Mouse (Mus musculus) cerebellum, adult 9-10 months (tissue): Measurements from ENCODE around the gene Pom121.
"Not testable (repeated sequence)": the region's sequence is repeated elsewhere in the genome, so short reads cannot be mapped to it uniquely, and the experiment has no call there.

ENCODE experiments used
- DNase-seq: peaks from one replicate; pipeline ENCODE4 v3.0.0; 2022

Gene Pom121

GRCm38 (mm10) chr5:135394004-135394823 lies at the start of gene Pom121:
Gene Pom121, minus strand, starts transcription at chr5:135394546.
- DNase-seq, result peak; percentile 75

- no peak for DNase-seq
Measured at GRCm38 (mm10) chr5:135442430-135442829, 48.1 kb upstream of the Pom121 start.

GRCm38 (mm10) chr5:135435039-135435438 lies 40.7 kb upstream of the Pom121 start:
- DNase-seq, result no peak

GRCm38 (mm10) chr5:135433861-135434260 lies 39.5 kb upstream of the Pom121 start:
- DNase-seq, result no peak

GRCm38 (mm10) chr5:135431111-135431510 lies 36.8 kb upstream of the Pom121 start:
- no peak for DNase-seq

- peak; percentile 8 for DNase-seq
Measured at GRCm38 (mm10) chr5:135428786-135429185, 34.4 kb upstream of the Pom121 start.

GRCm38 (mm10) chr5:135410266-135410665 lies 15.9 kb upstream of the Pom121 start:
- no peak for DNase-seq

GRCm38 (mm10) chr5:135408114-135408513 lies 13.8 kb upstream of the Pom121 start:
- no peak for DNase-seq

GRCm38 (mm10) chr5:135405437-135405836 lies 11.1 kb upstream of the Pom121 start:
- DNase-seq, result no peak

- DNase-seq, result no peak
Measured at GRCm38 (mm10) chr5:135404623-135405022, 10.3 kb upstream of the Pom121 start.

- peak; percentile 68 for DNase-seq
Measured at GRCm38 (mm10) chr5:135400244-135400643, 5.9 kb upstream of the Pom121 start.

- no peak for DNase-seq
Measured at GRCm38 (mm10) chr5:135399382-135399781, 5.0 kb upstream of the Pom121 start.

GRCm38 (mm10) chr5:135395826-135396225 lies 1.5 kb upstream of the Pom121 start:
- DNase-seq, result no peak

GRCm38 (mm10) chr5:135383771-135384170 lies 10.6 kb downstream of the Pom121 start:
- DNase-seq, result no peak

GRCm38 (mm10) chr5:135382746-135383145 lies 11.6 kb downstream of the Pom121 start:
- no peak for DNase-seq

- DNase-seq, result no peak
Measured at GRCm38 (mm10) chr5:135381356-135381925, 12.9 kb downstream of the Pom121 start.

- no peak for DNase-seq
Measured at GRCm38 (mm10) chr5:135380681-135381080, 13.7 kb downstream of the Pom121 start.

GRCm38 (mm10) chr5:135376341-135376740 lies 18.0 kb downstream of the Pom121 start:
- DNase-seq, result no peak

GRCm38 (mm10) chr5:135375167-135375566 lies 19.2 kb downstream of the Pom121 start:
- no peak for DNase-seq

- no peak for DNase-seq
Measured at GRCm38 (mm10) chr5:135373601-135374000, 20.7 kb downstream of the Pom121 start.

- no peak for DNase-seq
Measured at GRCm38 (mm10) chr5:135371195-135371594, 23.2 kb downstream of the Pom121 start.

GRCm38 (mm10) chr5:135369787-135370654 lies 24.3 kb downstream of the Pom121 start, which contains the start of gene Nsun5:
Gene Nsun5, plus strand, starts transcription at chr5:135369953.
- peak; percentile 95 for DNase-seq

GRCm38 (mm10) chr5:135369196-135369595 lies 25.1 kb downstream of the Pom121 start:
- not testable (repeated sequence) for DNase-seq
